Mouse (Mus musculus) liver, postnatal 0 days (tissue): ENCODE results near the gene Hist1h3g. TPM values are rescaled to one million over a fixed set of nuclear protein-coding genes. Genes with fewer than 3 reads are reported as not detected.

Source experiments
- ATAC-seq: fragments of 200-750 bp; cut with Nextera tagmentation; 2 replicates; pipeline ENCODE4 v1.8.0; 2017; ENCODE audit warnings: mild to moderate bottlenecking, moderate library complexity
- DNase-seq: peaks from one replicate; pipeline ENCODE4 v3.0.0-alpha.2; 2016
- H3K27ac ChIP-seq: fragments of 300-500 bp; sonication (generic); 2 replicates; pipeline ENCODE4 v1.5.1; 2014; ENCODE audit warnings: antibody characterized with exemption, moderate library complexity, mild to moderate bottlenecking, low read depth
- H3K27me3 ChIP-seq: fragments of 300-500 bp; sonication (generic); 2 replicates; pipeline ENCODE4 v1.6.1; 2014; ENCODE audit warnings: low read length, control low read depth, mixed read lengths; ENCODE audit not compliant: insufficient read depth
- H3K36me3 ChIP-seq: fragments of 300-500 bp; sonication (generic); replicated peaks from 2 replicates; pipeline ENCODE4 v1.6.1; 2014; ENCODE audit warnings: mild to moderate bottlenecking, control low read depth, low read length, moderate library complexity, mixed read lengths; ENCODE audit not compliant: insufficient read depth
- H3K4me1 ChIP-seq: fragments of 300-500 bp; sonication (generic); 2 replicates; pipeline ENCODE4 v1.6.1; 2014; ENCODE audit warnings: antibody characterized with exemption, mild to moderate bottlenecking, control low read depth; ENCODE audit not compliant: insufficient read depth
- H3K4me2 ChIP-seq: fragments of 300-500 bp; sonication (generic); 2 replicates; pipeline ENCODE4 v1.6.1; 2014; ENCODE audit warnings: low read depth, mild to moderate bottlenecking, low read length, moderate library complexity, mixed read lengths
- H3K4me3 ChIP-seq: fragments of 300-500 bp; sonication (generic); 2 replicates; pipeline ENCODE4 v1.5.1; 2014; ENCODE audit warnings: low read depth, low read length
- H3K9ac ChIP-seq: fragments of 300-500 bp; sonication (generic); replicated peaks from 2 replicates; pipeline ENCODE4 v1.6.1; 2014; ENCODE audit warnings: mild to moderate bottlenecking, moderate library complexity
- H3K9me3 ChIP-seq: fragments of 300-500 bp; sonication (generic); 2 replicates; pipeline ENCODE4 v1.6.1; 2016; ENCODE audit warnings: mild to moderate bottlenecking, control low read depth, low read length, mixed read lengths
- CTCF ChIP-seq: sonication (generic); IDR thresholded peaks from 2 replicates; pipeline ENCODE4 v1.5.1; 2016; ENCODE audit warnings: antibody characterized with exemption, low read depth
- EP300 ChIP-seq: IDR thresholded peaks from 2 replicates; pipeline ENCODE4 v1.6.1; 2016; ENCODE audit warnings: antibody characterized with exemption, low read depth, mild to moderate bottlenecking
- WGBS: fragments of 180-500 bp; shearing (Covaris S2); extraction: QIAGEN DNeasy Blood & Tissue Kit; methylation state at CpG from one replicate; pipeline ENCODE4 v1.1.7; 2014; ENCODE audit not compliant: insufficient replicate concordance; 5-methylcytosine and 5-hydroxymethylcytosine counted together
- polyA plus RNA-seq: library from polyadenylated mRNA; unstranded; fragments of >200 nt; fragmentation: Nextera tagmentation; extraction: Ambion mirVana; gene quantifications from 2 replicates; pipeline ENCODE4 v1.2.1, GENCODE M21; 2015

The Hist1h3g gene
- polyA plus RNA-seq, 1 experiment from 2014 or later, result 6.3 TPM

- Histone ChIP-seq H3K4me2 (peak overlapping the region; percentile 64), H3K36me3 (no peaks in the 10 kb centered on the region), H3K4me3 (peak overlapping the region; percentile 48), H3K27me3 (no peaks in the 10 kb centered on the region), H3K27ac (peak overlapping the region; percentile 93), H3K9ac (peak overlapping the region; percentile 64), H3K9me3 (no peaks in the 10 kb centered on the region), H3K4me1 (peaks cover 15% of the 10 kb centered on the region)
- TF ChIP-seq CTCF, result no peak
- TF ChIP-seq EP300, result no peak
- 42% methylated on average over 8 of the region's 8 CpGs for WGBS
- DNase-seq (no peak), ATAC-seq (no peak)
These were observed 17.0 kb downstream of the Hist1h3g start for GRCm38 (mm10) chr13:23551931-23552914.

GRCm38 (mm10) chr13:23552962-23553361 is 17.7 kb downstream of the Hist1h3g start, which contains the start of gene Hist1h1d:
Gene Hist1h1d (plus strand): TSS chr13:23553262.
- no peaks in the 10 kb centered on the region for H3K27me3 ChIP-seq
- H3K9ac ChIP-seq, result peak within 1 kb of the TSS; percentile 64; the same call in 1 of the 2 replicates
- H3K36me3 ChIP-seq, result no peaks in the 10 kb centered on the region
- peak within 1 kb of the TSS; percentile 48; the same call in 1 of the 2 replicates for H3K4me3 ChIP-seq
- DNase-seq (no peak), ATAC-seq (no peak)
- no peaks in the 10 kb centered on the region for H3K9me3 ChIP-seq
- TF ChIP-seq CTCF (no peak), EP300 (no peak)
- H3K27ac ChIP-seq, result peak within 1 kb of the TSS; percentile 97
- H3K4me1 ChIP-seq, result peaks cover 15% of the 10 kb centered on the region
- peak within 1 kb of the TSS; percentile 90 for H3K4me2 ChIP-seq

DNA sequence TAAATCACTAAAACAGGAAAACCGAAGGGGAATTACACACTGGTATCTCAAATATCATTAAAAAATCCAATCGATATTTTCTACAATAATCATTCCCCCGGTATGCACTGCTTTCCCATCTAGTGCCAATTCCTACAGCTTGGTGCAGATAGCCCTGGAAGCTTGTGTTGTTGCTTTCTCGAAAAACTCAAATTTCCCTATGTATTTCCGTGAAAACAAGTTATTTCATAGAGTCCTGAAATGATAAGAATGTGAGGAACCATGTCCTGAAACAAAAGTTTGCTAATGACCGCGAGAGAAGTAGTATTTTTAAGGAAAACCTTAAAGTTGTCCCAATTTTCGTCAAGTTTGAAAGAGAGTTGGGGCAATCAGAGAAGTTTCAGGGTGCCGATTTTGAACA is 19.2 kb downstream of the Hist1h3g start:
- Histone ChIP-seq H3K9me3 (no peaks in the 10 kb centered on the region), H3K4me3 (peak overlapping the region; percentile 64), H3K4me2 (peak overlapping the region; percentile 90), H3K27me3 (no peaks in the 10 kb centered on the region), H3K27ac (peak overlapping the region; percentile 97), H3K36me3 (no peaks in the 10 kb centered on the region), H3K4me1 (peaks cover 15% of the 10 kb centered on the region), H3K9ac (peak overlapping the region; percentile 83)
- WGBS, result 18% methylated on average over 9 of the region's 9 CpGs
- no peak for TF ChIP-seq EP300
- no peak for TF ChIP-seq CTCF
- ATAC-seq (no peak), DNase-seq (no peak)

DNA sequence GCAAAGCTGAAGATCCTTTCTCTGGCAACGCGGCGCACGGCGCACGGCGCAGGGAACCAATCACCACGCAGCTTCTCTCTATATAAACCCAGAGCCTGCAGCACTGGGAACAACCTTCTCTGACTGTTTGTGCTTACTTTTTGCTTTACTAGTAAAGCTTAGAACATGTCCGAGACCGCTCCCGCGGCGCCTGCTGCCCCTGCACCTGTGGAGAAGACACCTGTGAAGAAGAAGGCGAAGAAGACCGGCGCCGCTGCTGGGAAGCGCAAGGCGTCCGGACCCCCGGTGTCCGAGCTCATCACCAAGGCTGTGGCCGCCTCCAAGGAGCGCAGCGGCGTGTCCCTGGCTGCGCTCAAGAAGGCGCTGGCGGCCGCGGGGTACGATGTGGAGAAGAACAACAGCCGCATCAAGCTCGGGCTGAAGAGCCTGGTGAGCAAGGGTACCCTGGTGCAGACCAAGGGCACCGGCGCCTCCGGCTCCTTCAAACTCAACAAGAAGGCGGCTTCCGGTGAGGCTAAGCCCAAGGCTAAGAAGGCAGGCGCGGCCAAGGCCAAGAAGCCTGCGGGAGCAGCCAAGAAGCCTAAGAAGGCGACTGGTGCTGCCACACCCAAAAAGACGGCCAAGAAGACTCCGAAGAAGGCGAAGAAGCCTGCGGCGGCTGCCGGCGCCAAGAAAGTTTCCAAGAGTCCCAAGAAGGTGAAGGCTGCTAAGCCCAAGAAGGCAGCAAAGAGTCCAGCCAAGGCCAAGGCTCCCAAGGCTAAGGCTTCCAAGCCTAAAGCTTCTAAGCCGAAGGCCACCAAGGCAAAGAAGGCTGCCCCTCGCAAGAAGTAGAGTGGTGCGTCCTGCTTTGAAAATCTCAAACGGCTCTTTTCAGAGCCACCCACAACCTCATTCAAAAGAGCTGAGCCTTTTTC is 20.0 kb downstream of the Hist1h3g start:
- under 1% methylated on average over 54 of the region's 54 CpGs for WGBS
- peak; percentile 88 for TF ChIP-seq EP300
- no peak for TF ChIP-seq CTCF
- peaks cover 15% of the 10 kb centered on the region for H3K4me1 ChIP-seq

GRCm38 (mm10) chr13:23555839-23556416 is 20.7 kb downstream of the Hist1h3g start:
- H3K9ac ChIP-seq, result peak overlapping the region; percentile 83
- peak overlapping the region; percentile 90 for H3K4me2 ChIP-seq
- H3K4me3 ChIP-seq, result peak overlapping the region; percentile 64
- peak overlapping the region; percentile 97 for H3K27ac ChIP-seq
- H3K9me3 ChIP-seq, result no peaks in the 10 kb centered on the region
- H3K4me1 ChIP-seq, result peaks cover 10% of the 10 kb centered on the region
- peak; percentile 49 for ATAC-seq
- DNase-seq, result peak; percentile 74
- no peaks in the 10 kb centered on the region for H3K36me3 ChIP-seq
- TF ChIP-seq EP300 (no peak; the same call in 1 of the 2 replicates), CTCF (no peak)
- H3K27me3 ChIP-seq, result no peaks in the 10 kb centered on the region
- under 1% methylated on average over 18 of the region's 18 CpGs for WGBS

More for the DNA sequence above, 20.0 kb downstream of the Hist1h3g start:
- Histone ChIP-seq H3K4me3 (peak overlapping the region; percentile 64), H3K27ac (peak overlapping the region; percentile 97), H3K4me2 (peak overlapping the region; percentile 90), H3K9ac (peak overlapping the region; percentile 83), H3K9me3 (no peaks in the 10 kb centered on the region), H3K36me3 (no peaks in the 10 kb centered on the region), H3K27me3 (no peaks in the 10 kb centered on the region)
- peak; percentile 89 for DNase-seq
- peak; percentile 77 for ATAC-seq
